Mouse (Mus musculus) forebrain, embryonic 13.5 days (tissue): ENCODE data around the gene Gm3880. TPM values are rescaled to one million over a fixed set of nuclear protein-coding genes. Genes with fewer than 3 reads are reported as not detected.

Experiments
- polyA plus RNA-seq: library from polyadenylated mRNA; unstranded; fragments of >200 nt; fragmentation: Nextera tagmentation; extraction: Ambion mirVana; gene quantifications from 2 replicates; pipeline ENCODE4 v1.2.1, GENCODE M21; 2015

The Gm3880 gene
- polyA plus RNA-seq, 1 experiment from 2014 or later: not detected

Other genes with a start within 250 kb of the Gm3880 start
- gene Hdac8, start 181.6 kb downstream of the Gm3880 start, polyA plus RNA-seq: 12.2 and 12.4 TPM in 2 replicates
- gene Phka1, start 42.7 kb downstream of the Gm3880 start, polyA plus RNA-seq: 4.8 and 5.6 TPM in 2 replicates
- not detected in 2 replicates for gene Gm9112, start 20.7 kb upstream of the Gm3880 start, polyA plus RNA-seq
- gene Dmrtc1b, start 20.9 kb upstream of the Gm3880 start, polyA plus RNA-seq: not detected in 2 replicates
- not detected in 2 replicates for gene Dmrtc1c1, start 116.0 kb upstream of the Gm3880 start, polyA plus RNA-seq
- not detected in 2 replicates for gene Dmrtc1c2, start 167.6 kb upstream of the Gm3880 start, polyA plus RNA-seq
- not detected in 2 replicates for gene 1700031F05Rik, start 181.0 kb upstream of the Gm3880 start, polyA plus RNA-seq
- 0.86 and 0.90 TPM in 2 replicates for gene Dmrtc1a, start 221.7 kb upstream of the Gm3880 start, polyA plus RNA-seq
- not detected in 2 replicates for gene 1700011M02Rik, start 221.9 kb upstream of the Gm3880 start, polyA plus RNA-seq
- gene 1700018G05Rik, start 241.4 kb upstream of the Gm3880 start, polyA plus RNA-seq: not detected in 2 replicates